Mouse (Mus musculus): ENCODE data around the gene Olfr24. TPM values are rescaled to one million over a fixed set of nuclear protein-coding genes. Genes with fewer than 3 reads are reported as not detected.

Gene Olfr24
- not detected in 2 replicates for polyA plus RNA-seq (2012; ENCODE audit: low replicate concordance)

DNA sequence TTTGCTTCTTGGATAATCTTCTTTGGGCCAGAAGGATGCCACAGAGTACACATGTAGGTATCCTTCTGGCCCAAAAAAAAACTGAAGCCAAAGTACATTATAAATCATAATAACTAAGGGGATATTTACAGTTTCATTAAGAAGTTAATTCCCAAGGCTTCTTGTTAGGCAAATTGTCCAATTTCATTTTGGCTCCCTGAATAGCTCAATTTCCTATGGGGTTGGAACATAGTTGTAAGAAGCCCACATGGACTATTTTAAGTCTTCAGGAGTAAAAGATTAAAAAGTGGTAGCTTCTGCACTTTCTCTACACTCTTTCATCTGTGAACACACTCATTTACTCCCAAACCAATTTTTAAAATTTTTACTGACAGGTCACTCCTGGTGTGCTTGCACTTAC lies at the start of gene Olfr24:
Gene Olfr24, minus strand, starts transcription at position 101 of the 400 bp plus-strand sequence.

Other genes starting within 250 kb of the Olfr24 start
- under 0.01 TPM in 1 of 2 replicates, not detected in the other for gene Muc16, start 89.5 kb downstream of the Olfr24 start, polyA plus RNA-seq (2012; ENCODE audit: low replicate concordance)
- not detected in 2 replicates for gene Olfr828, start 55.5 kb upstream of the Olfr24 start, polyA plus RNA-seq (2012; ENCODE audit: low replicate concordance)
- gene Olfr829, start 90.9 kb upstream of the Olfr24 start, polyA plus RNA-seq (2012; ENCODE audit: low replicate concordance), result not detected in 2 replicates
- 0.10 TPM in 1 of 2 replicates, not detected in the other for gene Olfr830, start 110.7 kb upstream of the Olfr24 start, polyA plus RNA-seq (2012; ENCODE audit: low replicate concordance)
- gene Olfr832, start 173.1 kb upstream of the Olfr24 start, polyA plus RNA-seq (2012; ENCODE audit: low replicate concordance), result not detected in 2 replicates
- not detected in 2 replicates for gene Olfr834, start 224.0 kb upstream of the Olfr24 start, polyA plus RNA-seq (2012; ENCODE audit: low replicate concordance)

Data from hematopoietic multipotent progenitor cell, adult 10-12 weeks (in vitro differentiated cells).